Mouse (Mus musculus) stomach, adult 2 months (tissue): Measurements from ENCODE around the gene Gm28043. TPM values are rescaled to one million over a fixed set of nuclear protein-coding genes. Genes with fewer than 3 reads are reported as not detected.

Experiments
- polyA plus RNA-seq: library from polyadenylated mRNA; depleted of rRNA; stranded (reverse); fragments of >200 nt; gene quantifications from 2 replicates; pipeline ENCODE4 v1.2.3, GENCODE M21; 2012; rRNA removed

Gm28043 gene
- 0.03 and 0.08 TPM in 2 replicates for polyA plus RNA-seq

GRCm38 (mm10) chr17:29614115-29615023 lies at the start of gene Gm28043, which contains the start of gene Rnf8:
Gene Gm28043 (plus strand): TSS chr17:29614876.
Gene Rnf8 (plus strand): TSS chr17:29614790.

GRCm38 (mm10) chr17:29660076-29660761 lies 45.5 kb downstream of the Gm28043 start, which contains the start of gene Cmtr1:
Gene Cmtr1 (plus strand): TSS chr17:29660595.

GRCm38 (mm10) chr17:29716732-29717445 lies 102.2 kb downstream of the Gm28043 start, which contains the start of gene Ccdc167:
Gene Ccdc167 (minus strand): TSS chr17:29717044.

Other genes starting within 250 kb of the Gm28043 start
- 18.1 and 45.7 TPM in 2 replicates for gene Pim1, start 124.1 kb upstream of the Gm28043 start, polyA plus RNA-seq
- 0.30 TPM in 1 of 2 replicates, not detected in the other for gene Gm17657, start 65.2 kb upstream of the Gm28043 start, polyA plus RNA-seq
- 11.8 and 12.8 TPM in 2 replicates for gene Tbc1d22b, start 65.1 kb upstream of the Gm28043 start, polyA plus RNA-seq
- gene Tmem217, start 62.5 kb upstream of the Gm28043 start, polyA plus RNA-seq: 0.16 TPM in 1 of 2 replicates, not detected in the other
- gene Rnf8, start 86 bp upstream of the Gm28043 start, polyA plus RNA-seq: 8.6 and 8.9 TPM in 2 replicates
- 4.8 and 5.0 TPM in 2 replicates for gene Cmtr1, start 45.7 kb downstream of the Gm28043 start, polyA plus RNA-seq
- 1.5 and 2.3 TPM in 2 replicates for gene Ccdc167, start 102.2 kb downstream of the Gm28043 start, polyA plus RNA-seq